In genomic region chr2:93039706-93040105, GRCm38 (mm10) we compare ENCODE assay signal across 7 mouse cellular contexts.
"Had no signal": no experiment of that assay in that cellular context is flagged by ENCODE, and none has a peak within 500 bp of the region (broad histone marks: within the 10 kb centered on the region; RNA-seq: fewer than 3 reads in every experiment).

No protein-coding gene starts in this region.

- H3K27me3 ChIP-seq: limb, embryonic 13.5 days; midbrain, embryonic 13.5 days; neural tube, embryonic 15.5 days had no signal

- DNase-seq: lung, adult 18-20 months had no signal

- H3K9me3 ChIP-seq: limb, embryonic 13.5 days; midbrain, embryonic 13.5 days; neural tube, embryonic 15.5 days had no signal

- H3K9ac ChIP-seq: limb, embryonic 13.5 days; liver, embryonic 14.5 days; midbrain, embryonic 13.5 days; neural tube, embryonic 15.5 days had no signal

- H3K36me3 ChIP-seq: midbrain, embryonic 13.5 days; neural tube, embryonic 15.5 days had no signal

- H3K4me2 ChIP-seq: limb, embryonic 13.5 days; midbrain, embryonic 13.5 days; neural tube, embryonic 15.5 days had no signal

- ATAC-seq: midbrain, embryonic 13.5 days had no signal

- H3K4me3 ChIP-seq: limb, embryonic 13.5 days; midbrain, embryonic 13.5 days; myocyte; neural tube, embryonic 15.5 days had no signal

- H3K27ac ChIP-seq: limb, embryonic 13.5 days; liver, embryonic 14.5 days; midbrain, embryonic 13.5 days; neural tube, embryonic 15.5 days; stomach, postnatal 0 days had no signal
